Mouse (Mus musculus) limb, embryonic 10.5 days (tissue): ENCODE measurements around the gene Arrdc2. TPM values are rescaled to one million over a fixed set of nuclear protein-coding genes. Genes with fewer than 3 reads are reported as not detected.

ENCODE experiments used
- DNase-seq: peaks from one replicate; pipeline ENCODE4 v3.0.0-alpha.2; 2017; ENCODE audit warnings: low spot score
- H3K27ac ChIP-seq: fragments of 300-500 bp; sonication (generic); 2 replicates; pipeline ENCODE4 v1.5.1; 2016; ENCODE audit warnings: mild to moderate bottlenecking
- H3K27me3 ChIP-seq: fragments of 300-500 bp; sonication (generic); 2 replicates; pipeline ENCODE4 v1.6.1; 2016; ENCODE audit warnings: low read depth, mild to moderate bottlenecking; ENCODE audit not compliant: poor library complexity, severe bottlenecking
- H3K36me3 ChIP-seq: fragments of 300-500 bp; sonication (generic); 2 replicates; pipeline ENCODE4 v1.6.1; 2016; ENCODE audit warnings: mild to moderate bottlenecking, moderate library complexity
- H3K4me1 ChIP-seq: fragments of 300-500 bp; sonication (generic); 2 replicates; pipeline ENCODE4 v1.6.1; 2016
- H3K4me3 ChIP-seq: fragments of 300-500 bp; sonication (generic); 2 replicates; pipeline ENCODE4 v1.5.1; 2016; ENCODE audit warnings: mild to moderate bottlenecking, moderate library complexity
- H3K9me3 ChIP-seq: fragments of 300-500 bp; sonication (generic); replicated peaks from 2 replicates; pipeline ENCODE4 v1.6.1; 2016; ENCODE audit warnings: mild to moderate bottlenecking
- WGBS: fragments of 180-500 bp; shearing (Covaris S2); methylation state at CpG from one replicate; pipeline ENCODE4 v1.1.7; 2016; 5-methylcytosine and 5-hydroxymethylcytosine counted together
- polyA plus RNA-seq: library from polyadenylated mRNA; unstranded; fragments of >200 nt; fragmentation: Nextera tagmentation; extraction: Ambion mirVana; gene quantifications from 2 replicates; pipeline ENCODE4 v1.2.1, GENCODE M21; 2016

The Arrdc2 gene
- polyA plus RNA-seq, 1 experiment from 2014 or later, result 4.4 TPM

DNA sequence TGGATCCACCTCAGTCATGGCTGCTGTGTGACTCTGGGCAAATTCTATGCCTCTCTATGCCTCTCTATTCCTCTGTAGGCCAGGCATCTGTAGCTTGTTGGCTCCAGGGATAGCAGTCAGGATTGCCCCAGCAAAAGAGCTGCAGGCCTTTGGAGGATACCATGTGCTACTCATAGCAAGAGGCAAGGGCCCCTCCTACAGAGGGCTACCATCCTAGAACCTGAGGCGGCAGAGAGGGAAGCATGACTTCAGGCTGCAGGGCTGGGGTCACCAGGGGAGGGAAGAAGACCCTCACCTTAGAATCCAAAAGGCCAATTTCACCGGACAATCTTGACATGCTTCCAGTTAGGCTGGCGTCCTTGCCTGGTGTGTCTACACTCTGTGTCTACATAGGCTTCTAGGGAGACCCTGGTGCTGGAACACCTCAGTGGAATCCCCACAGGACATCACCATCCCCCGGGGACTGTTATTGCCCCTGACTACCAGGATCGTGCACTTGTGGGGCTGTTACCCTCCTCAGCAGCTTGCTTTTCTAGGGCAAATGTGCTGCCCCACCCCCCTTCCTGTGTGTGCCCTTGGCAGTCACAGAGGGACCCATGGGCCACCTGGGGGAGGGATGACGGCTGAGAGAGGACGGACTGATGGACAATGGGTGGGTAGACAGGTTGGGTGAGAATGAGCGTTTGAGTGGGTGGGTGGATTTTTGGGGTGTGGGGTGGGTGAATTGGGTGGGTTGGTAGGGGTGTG is 30.4 kb downstream of the Arrdc2 start:
- Histone ChIP-seq H3K27ac (no peak overlapping the region), H3K4me3 (no peak overlapping the region), H3K27me3 (peaks cover 66% of the 10 kb centered on the region), H3K9me3 (no peaks in the 10 kb centered on the region), H3K4me1 (peaks cover 31% of the 10 kb centered on the region), H3K36me3 (no peaks in the 10 kb centered on the region)
- 84% methylated on average over 8 of the region's 8 CpGs for WGBS
- DNase-seq, result no peak

DNA sequence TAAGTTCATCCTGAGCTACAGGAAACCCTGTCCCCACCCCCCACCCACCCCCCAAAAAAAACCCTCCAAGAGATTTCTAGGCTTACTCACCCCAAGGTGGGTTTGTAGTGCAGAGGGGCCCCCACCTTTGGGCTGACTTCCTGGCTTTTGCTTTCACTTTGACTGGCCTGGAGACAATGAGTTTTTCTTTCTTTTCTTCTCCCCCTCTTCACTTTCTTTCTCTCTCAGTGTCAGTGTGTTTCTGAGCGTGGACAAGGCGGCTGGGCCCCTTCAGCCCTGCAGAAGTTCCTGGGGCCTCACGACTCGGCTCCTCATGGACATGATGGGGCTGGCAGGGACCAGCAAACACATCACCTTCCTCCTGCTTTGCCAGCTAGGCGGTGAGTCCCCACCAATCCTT is 31.3 kb downstream of the Arrdc2 start, which contains the start of gene Il12rb1:
Il12rb1 (plus strand) TSS at position 211 of the 400 bp plus-strand sequence.
- no peaks in the 10 kb centered on the region for H3K9me3 ChIP-seq
- DNase-seq, result no peak
- peaks cover 38% of the 10 kb centered on the region for H3K4me1 ChIP-seq
- H3K36me3 ChIP-seq, result no peaks in the 10 kb centered on the region
- peaks cover 66% of the 10 kb centered on the region for H3K27me3 ChIP-seq
- H3K27ac ChIP-seq, result no peak within 1 kb of the TSS
- H3K4me3 ChIP-seq, result no peak within 1 kb of the TSS
- 66% methylated on average over 5 of the region's 5 CpGs for WGBS

DNA sequence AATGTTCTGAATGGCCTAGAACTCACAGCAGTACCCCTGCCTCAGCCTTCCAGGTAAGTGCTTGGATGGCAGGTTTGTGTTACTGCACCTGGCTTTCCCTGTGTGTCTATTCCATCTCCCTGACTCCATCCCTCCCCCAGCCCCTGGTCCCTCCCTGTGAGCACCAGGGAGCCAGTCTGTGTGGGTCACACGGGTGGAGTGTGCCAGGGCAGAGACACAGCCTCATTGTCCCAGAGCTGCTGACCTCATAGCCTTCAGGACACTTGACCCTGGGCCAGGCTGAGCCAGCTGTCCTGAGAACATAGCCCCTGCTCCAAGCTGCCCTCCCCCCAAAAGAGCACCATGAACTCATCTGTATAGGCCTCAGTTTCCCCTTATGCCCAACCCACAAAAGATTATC is 32.2 kb downstream of the Arrdc2 start:
- WGBS, result 62% methylated on average over 1 of the region's 1 CpGs
- Histone ChIP-seq H3K36me3 (no peaks in the 10 kb centered on the region), H3K4me3 (no peak overlapping the region), H3K9me3 (no peaks in the 10 kb centered on the region), H3K27ac (no peak overlapping the region), H3K4me1 (peaks cover 38% of the 10 kb centered on the region), H3K27me3 (peaks cover 66% of the 10 kb centered on the region)
- no peak for DNase-seq

DNA sequence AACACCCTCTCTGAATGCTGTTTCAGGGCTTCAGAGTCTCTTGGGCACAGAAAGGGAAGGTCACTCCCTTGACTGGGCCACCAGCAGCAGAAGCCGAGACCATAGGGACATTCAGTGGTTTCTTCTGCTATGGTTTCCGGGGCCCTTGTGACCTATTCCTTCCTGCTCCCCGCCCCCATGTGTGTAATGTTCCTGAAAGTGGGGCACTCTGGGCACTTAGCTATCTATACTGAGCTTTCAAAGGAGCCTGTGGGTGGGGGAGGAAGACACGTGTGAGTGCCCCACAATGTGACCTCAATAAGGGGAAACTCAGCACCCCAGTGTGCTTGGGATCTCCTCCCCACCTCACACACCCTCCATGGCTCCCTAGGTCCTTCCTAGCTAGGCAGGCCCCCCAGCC is 33.0 kb downstream of the Arrdc2 start:
- no peaks in the 10 kb centered on the region for H3K9me3 ChIP-seq

DNA sequence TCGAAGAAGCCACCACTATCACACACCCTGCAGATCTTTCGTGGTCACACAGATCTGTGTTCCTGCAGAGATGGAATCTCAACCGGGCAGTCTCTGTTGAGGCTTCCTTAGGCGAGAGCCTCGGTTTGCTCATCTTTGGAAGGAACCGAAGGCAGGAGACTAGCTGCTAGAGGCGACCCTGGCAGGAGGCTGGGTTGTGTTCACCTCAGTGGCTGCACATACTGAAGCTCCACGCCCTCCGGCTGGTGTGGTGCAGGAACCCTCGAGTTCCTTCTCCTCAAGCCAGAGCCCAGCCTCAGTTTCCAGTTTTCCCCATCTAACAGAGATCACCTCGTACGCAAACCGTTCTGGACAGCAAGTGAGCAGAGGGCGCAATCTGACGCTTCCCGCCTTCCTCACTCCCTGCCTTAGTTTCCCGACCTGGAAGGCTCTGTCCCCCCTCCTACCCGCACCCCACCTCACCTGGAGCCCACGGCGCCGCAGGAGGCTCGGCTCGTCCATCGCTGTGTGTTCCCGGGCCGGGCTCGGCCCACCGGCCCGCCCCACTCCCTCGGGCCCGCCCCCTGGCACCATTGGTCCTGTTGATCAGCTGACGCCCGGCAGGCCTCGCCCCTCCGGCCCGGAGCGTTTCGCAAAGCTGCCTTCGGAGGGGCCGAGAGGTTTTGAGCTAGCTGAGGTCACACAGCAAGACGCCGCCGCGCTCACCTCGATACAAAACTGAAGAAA is 34.9 kb downstream of the Arrdc2 start, which contains the start of gene Mast3:
Mast3 (minus strand) TSS at position 574 of the 726 bp plus-strand sequence.
- under 1% methylated on average over 45 of the region's 45 CpGs for WGBS
- Histone ChIP-seq H3K27me3 (peaks cover 83% of the 10 kb centered on the region), H3K9me3 (no peaks in the 10 kb centered on the region), H3K36me3 (no peaks in the 10 kb centered on the region), H3K4me3 (peak within 1 kb of the TSS; percentile 63), H3K4me1 (peaks cover 28% of the 10 kb centered on the region), H3K27ac (peak within 1 kb of the TSS; percentile 40; the same call in 1 of the 2 replicates)
- DNase-seq, result peak; percentile 90

More for the DNA sequence above, 33.0 kb downstream of the Arrdc2 start:
- no peaks in the 10 kb centered on the region for H3K36me3 ChIP-seq
- WGBS, result 77% methylated on average over 4 of the region's 4 CpGs
- H3K27me3 ChIP-seq, result peaks cover 73% of the 10 kb centered on the region
- no peak overlapping the region for H3K27ac ChIP-seq
- peaks cover 38% of the 10 kb centered on the region for H3K4me1 ChIP-seq
- no peak overlapping the region for H3K4me3 ChIP-seq
- no peak for DNase-seq

DNA sequence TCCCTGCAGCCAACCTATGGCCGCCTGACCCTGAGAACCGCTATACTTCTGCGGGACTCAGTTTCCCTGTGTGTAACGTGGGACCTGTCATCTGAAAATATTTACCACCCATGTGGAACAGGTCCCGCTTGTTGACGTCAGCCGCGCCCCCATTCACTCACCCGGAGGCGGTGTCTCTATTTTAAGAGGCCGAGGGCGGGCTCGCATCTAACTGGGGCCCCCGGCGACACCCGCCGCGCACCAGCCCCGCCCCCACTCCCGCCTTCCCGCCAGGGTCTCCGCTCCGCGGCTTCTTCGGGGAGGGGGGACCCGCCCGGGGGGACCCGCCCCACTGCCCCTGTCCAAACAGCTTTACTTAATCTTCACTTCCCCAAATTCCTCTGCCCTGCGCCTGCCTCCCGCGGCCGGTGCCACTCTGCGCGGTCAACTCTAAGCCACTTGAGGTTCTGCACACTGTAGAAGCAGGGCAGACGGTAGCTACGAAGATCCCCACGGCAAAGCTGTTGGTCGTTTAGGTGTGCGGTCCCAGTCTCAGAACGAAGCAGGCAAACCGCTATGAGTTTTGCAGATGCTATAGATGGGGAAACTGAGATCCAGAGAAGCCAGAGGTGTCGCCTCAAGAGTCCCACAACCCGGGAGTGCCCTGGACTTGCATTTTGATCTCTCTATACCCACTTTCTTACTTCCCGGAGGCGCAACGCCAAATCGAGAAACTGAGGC is 35.6 kb downstream of the Arrdc2 start:
- peaks cover 90% of the 10 kb centered on the region for H3K27me3 ChIP-seq
- H3K9me3 ChIP-seq, result no peaks in the 10 kb centered on the region
- 2% methylated on average over 47 of the region's 47 CpGs for WGBS
- H3K4me3 ChIP-seq, result peak overlapping the region; percentile 63
- peaks cover 23% of the 10 kb centered on the region for H3K4me1 ChIP-seq
- H3K27ac ChIP-seq, result no peak overlapping the region
- peak; percentile 61 for DNase-seq
- H3K36me3 ChIP-seq, result no peaks in the 10 kb centered on the region

DNA sequence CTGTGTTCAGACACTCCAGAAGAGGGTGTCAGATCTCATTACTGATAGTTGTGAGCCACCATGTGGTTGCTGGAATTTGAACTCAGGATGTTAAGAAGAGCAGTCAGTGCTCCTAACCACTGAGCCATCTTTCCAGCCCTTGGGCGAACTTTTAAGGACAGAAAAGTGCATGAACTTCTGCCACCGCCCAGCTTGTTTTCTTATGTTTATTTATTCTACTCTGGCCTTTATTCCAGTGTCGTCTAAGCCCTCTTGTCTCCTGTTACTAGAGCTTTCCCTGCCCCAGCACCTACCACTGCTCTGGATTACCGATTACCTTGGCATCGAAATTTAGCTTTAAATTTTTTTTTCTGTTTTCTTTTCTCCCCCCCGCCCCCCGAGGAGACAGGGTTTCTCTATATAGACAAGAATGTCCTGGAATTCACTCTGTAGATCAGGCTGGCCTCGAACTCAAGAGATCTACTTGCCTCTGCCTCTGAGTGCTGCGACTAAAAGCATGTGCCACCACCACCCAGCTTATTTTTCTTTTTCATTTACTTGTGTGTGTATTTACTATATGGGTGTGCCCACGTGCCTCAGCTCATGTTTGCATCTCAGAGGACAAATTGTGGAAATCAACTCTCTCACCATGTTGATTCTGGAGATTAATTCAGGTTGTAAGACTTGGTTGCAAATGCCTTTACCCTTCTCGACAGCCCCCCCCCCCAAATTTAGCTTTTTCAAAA is 36.6 kb downstream of the Arrdc2 start:
- 66% methylated on average over 11 of the region's 11 CpGs for WGBS
- DNase-seq, result no peak
- Histone ChIP-seq H3K27ac (no peak overlapping the region), H3K4me3 (no peak overlapping the region), H3K4me1 (peaks cover 27% of the 10 kb centered on the region), H3K27me3 (peaks cover 97% of the 10 kb centered on the region), H3K9me3 (no peaks in the 10 kb centered on the region), H3K36me3 (no peaks in the 10 kb centered on the region)

DNA sequence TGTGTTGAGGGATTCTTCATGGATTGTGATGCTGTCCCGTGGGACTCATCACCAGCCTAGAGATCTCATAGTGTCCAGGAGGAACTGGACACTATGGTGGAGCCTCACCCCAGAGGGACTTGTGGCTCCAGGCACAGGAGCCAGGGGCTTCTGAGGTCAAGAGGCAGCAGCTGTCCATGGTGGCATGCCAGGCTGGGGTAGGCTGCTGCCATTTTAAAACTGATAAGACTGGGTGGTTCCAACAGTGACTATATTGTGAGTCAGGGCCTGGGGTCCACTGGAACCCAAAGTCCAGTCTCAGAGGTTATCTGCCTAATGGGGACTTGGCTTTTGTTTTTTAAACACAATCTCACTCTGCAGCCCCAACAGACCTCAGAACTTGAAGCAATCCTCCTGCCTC is 37.7 kb downstream of the Arrdc2 start:
- Histone ChIP-seq H3K27me3 (peaks cover 95% of the 10 kb centered on the region), H3K4me1 (peaks cover 34% of the 10 kb centered on the region), H3K27ac (no peak overlapping the region)

DNA sequence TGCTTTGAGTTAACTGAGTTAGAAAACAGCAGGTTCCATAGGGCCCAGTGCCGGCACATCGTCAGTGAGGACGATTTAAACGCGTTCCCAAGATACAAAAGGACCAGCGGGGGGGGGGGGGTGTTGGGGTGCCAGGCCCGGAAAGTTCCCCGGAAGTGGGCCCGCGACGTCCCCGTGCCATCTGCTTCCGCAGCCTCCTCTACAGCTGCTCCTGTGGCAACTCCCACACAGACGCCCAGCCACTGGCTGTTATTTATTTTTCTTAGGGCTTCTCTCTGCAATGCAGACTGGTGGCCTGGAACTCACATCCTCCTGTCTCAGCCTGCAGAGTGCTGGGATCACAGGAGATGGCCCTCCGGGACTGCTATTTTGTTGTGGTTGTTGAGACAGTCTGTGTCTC is 38.4 kb downstream of the Arrdc2 start:
- no peak for DNase-seq
- Histone ChIP-seq H3K4me1 (peaks cover 40% of the 10 kb centered on the region), H3K36me3 (no peaks in the 10 kb centered on the region), H3K9me3 (no peaks in the 10 kb centered on the region), H3K27ac (no peak overlapping the region), H3K4me3 (no peak overlapping the region), H3K27me3 (peaks cover 93% of the 10 kb centered on the region)
- WGBS, result 34% methylated on average over 15 of the region's 15 CpGs

More for the DNA sequence above, 37.7 kb downstream of the Arrdc2 start:
- Histone ChIP-seq H3K36me3 (no peaks in the 10 kb centered on the region), H3K9me3 (no peaks in the 10 kb centered on the region), H3K4me3 (no peak overlapping the region)
- 80% methylated on average over 1 of the region's 1 CpGs for WGBS
- no peak for DNase-seq

DNA sequence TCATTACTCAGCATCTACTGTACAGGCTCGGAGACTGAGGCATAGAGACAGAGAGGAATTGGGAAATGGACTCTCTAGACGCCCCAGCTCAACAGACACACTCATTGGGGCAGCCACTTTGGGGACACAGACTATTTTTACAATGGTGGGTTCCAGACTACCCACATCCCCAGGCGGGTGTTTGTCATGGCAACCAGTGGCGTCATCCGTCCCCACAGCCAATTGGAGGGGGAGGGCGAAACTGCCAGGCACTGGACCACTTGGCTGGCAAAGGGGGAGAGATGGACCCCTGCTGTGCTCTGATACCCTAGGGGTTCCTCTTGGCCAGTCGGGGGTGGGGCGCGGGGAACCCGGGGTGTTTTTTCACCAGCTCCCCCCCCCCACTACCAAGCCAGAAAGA is 38.9 kb downstream of the Arrdc2 start:
- Histone ChIP-seq H3K4me1 (peaks cover 44% of the 10 kb centered on the region), H3K27me3 (peaks cover 93% of the 10 kb centered on the region), H3K9me3 (no peaks in the 10 kb centered on the region), H3K4me3 (0 out of 2 replicates have a peak overlapping the region, but pooled peaks have one; percentile 6), H3K27ac (no peak overlapping the region), H3K36me3 (no peaks in the 10 kb centered on the region)
- 59% methylated on average over 10 of the region's 10 CpGs for WGBS
- no peak for DNase-seq

DNA sequence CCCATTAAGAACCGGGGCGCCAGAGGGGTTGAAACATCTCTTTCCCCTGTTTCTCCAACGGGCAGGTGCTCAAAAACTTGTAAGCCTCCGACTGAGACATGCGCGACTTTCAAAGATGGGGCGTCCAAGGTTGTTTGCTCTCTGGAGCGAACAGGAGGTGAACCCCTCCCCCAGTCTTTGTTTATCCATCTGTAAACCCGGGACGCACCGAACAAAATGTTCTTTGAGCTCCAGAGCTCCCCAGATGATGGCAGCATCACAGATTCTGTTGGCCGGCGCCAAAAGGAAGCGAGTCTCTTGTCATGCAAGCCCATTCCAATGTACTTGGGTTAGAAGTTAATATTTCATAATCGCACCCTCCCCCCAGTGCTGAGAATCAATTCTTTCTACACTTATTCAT is 41.2 kb downstream of the Arrdc2 start:
- H3K9me3 ChIP-seq, result no peaks in the 10 kb centered on the region
- H3K4me3 ChIP-seq, result peak overlapping the region; percentile 62
- peaks cover 37% of the 10 kb centered on the region for H3K4me1 ChIP-seq
- 18% methylated on average over 15 of the region's 15 CpGs for WGBS
- 0 out of 2 replicates have a peak overlapping the region, but pooled peaks have one; percentile 79 for H3K27ac ChIP-seq
- peaks cover 92% of the 10 kb centered on the region for H3K27me3 ChIP-seq
- no peaks in the 10 kb centered on the region for H3K36me3 ChIP-seq
- DNase-seq, result no peak
